Mouse (Mus musculus) G1E (cell line): Measurements from ENCODE around the gene Col25a1.

Source experiments
- CTCF ChIP-seq: IDR thresholded peaks from 2 replicates; pipeline ENCODE4 v1.5.1; 2012; ENCODE audit warnings: low read depth, low read length, inconsistent platforms, mixed read lengths
- POLR2AphosphoS5 ChIP-seq: IDR thresholded peaks from 2 replicates; pipeline ENCODE4 v1.6.1; 2012; ENCODE audit warnings: low read depth, low read length, inconsistent platforms; ENCODE audit not compliant: insufficient replicate concordance
- TAL1 ChIP-seq: conservative IDR thresholded peaks from 2 replicates; pipeline ENCODE4 v1.6.1; 2012; ENCODE audit warnings: low read depth, low read length, inconsistent platforms, mixed read lengths

- TF ChIP-seq CTCF = no peak
- TF ChIP-seq TAL1 = no peak
- no peak for TF ChIP-seq POLR2AphosphoS5
Observed at GRCm38 (mm10) chr3:130137204-130137603, 5.9 kb downstream of the Col25a1 start.
